Mouse (Mus musculus) cerebellum, adult 11-12 months (tissue): Measurements from ENCODE around the gene Gdf15.

Source experiments
- DNase-seq: peaks from one replicate; pipeline ENCODE4 v3.0.0; 2022

The Gdf15 gene

GRCm38 (mm10) chr8:70632346-70632892 lies at the start of gene Gdf15:
Gene Gdf15 (minus strand): TSS chr8:70632456.
- no peak for DNase-seq

GRCm38 (mm10) chr8:70681410-70681809 lies 49.2 kb upstream of the Gdf15 start:
- no peak for DNase-seq

- DNase-seq, result no peak
Observed at GRCm38 (mm10) chr8:70680039-70680438, 47.8 kb upstream of the Gdf15 start.

GRCm38 (mm10) chr8:70679404-70679803 lies 47.1 kb upstream of the Gdf15 start:
- DNase-seq, result no peak

DNA sequence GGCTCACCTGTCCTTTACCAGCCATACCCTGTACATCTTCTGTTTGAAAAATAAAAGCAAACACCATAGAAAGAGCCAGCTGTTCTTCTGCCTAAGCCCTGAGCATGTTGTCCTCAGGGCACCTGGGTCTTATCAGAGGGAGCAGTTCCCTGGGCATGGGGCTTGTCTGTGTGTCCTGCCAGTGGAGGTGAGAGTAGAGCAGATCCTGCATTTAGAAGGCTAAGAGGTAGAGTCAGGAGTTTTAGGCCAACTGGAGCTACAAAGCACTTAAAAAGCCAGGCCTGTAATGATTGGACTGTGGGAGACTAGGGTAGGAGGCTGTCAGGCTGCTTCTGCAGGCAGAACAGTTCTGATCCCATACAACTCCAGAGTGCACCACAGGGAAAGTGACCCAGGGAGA lies 46.4 kb upstream of the Gdf15 start:
- DNase-seq, result no peak

DNA sequence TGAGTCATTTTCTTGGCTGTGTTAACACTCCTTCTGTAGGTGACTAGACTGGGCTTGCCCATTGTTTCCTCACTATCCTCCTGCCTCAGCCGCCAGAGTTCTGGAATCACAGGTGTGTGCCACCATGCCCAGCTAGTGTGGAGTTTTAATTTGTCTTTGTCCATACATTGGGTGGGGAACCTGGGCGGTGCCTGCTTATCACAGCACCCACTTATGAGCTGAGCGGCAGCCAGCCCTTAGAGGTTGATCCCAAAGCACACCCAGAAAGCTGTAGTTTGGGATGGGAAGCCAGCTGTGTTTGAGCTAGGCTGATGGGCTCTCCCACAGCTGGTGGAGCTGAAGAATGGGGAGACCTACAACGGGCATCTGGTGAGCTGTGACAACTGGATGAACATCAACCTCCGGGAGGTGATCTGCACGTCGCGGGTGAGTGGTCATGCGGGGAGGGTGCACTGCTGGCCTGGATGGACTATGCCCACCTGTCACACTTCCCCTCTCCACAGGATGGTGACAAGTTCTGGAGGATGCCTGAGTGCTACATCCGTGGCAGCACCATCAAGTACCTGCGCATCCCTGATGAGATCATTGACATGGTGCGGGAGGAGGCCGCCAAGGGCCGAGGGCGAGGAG lies 45.3 kb upstream of the Gdf15 start:
- no peak for DNase-seq

DNA sequence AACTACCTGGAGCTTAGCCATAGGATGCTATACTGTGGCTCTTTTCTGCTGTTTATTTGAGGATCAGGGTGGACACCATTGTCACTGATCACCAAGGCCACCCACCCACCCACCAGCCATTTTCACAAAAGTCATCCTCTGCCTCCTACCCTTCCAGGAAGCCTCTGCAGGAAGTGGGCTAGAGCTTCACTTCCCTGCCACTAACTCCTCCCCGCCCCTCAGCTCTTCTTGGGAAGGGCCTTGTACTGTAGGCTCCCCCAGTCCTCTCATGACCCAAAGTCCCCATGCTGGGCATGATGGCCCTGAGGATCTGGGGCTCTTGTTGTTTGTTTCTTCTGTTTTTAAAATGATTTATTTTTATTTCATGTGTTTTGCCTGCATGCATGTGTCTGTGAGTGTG lies 43.1 kb upstream of the Gdf15 start:
- no peak for DNase-seq

GRCm38 (mm10) chr8:70674716-70675115 lies 42.5 kb upstream of the Gdf15 start:
- DNase-seq, result peak; percentile 57

- DNase-seq, result peak; percentile 59
Observed at GRCm38 (mm10) chr8:70674109-70674508, 41.9 kb upstream of the Gdf15 start.

- peak; percentile 98 for DNase-seq
Observed at GRCm38 (mm10) chr8:70673079-70673856, 41.0 kb upstream of the Gdf15 start, which contains the start of gene Lsm4. Gene Lsm4 (plus strand): TSS chr8:70673248.

GRCm38 (mm10) chr8:70672325-70673078 lies 40.2 kb upstream of the Gdf15 start:
- no peak for DNase-seq

- peak; percentile 51 for DNase-seq
Observed at GRCm38 (mm10) chr8:70671615-70672324, 39.5 kb upstream of the Gdf15 start.

GRCm38 (mm10) chr8:70667071-70667470 lies 34.8 kb upstream of the Gdf15 start:
- DNase-seq, result no peak

- DNase-seq, result no peak
Observed at GRCm38 (mm10) chr8:70665599-70665998, 33.3 kb upstream of the Gdf15 start.

GRCm38 (mm10) chr8:70664631-70665030 lies 32.4 kb upstream of the Gdf15 start:
- DNase-seq, result no peak

GRCm38 (mm10) chr8:70663691-70664090 lies 31.4 kb upstream of the Gdf15 start:
- DNase-seq, result no peak

DNA sequence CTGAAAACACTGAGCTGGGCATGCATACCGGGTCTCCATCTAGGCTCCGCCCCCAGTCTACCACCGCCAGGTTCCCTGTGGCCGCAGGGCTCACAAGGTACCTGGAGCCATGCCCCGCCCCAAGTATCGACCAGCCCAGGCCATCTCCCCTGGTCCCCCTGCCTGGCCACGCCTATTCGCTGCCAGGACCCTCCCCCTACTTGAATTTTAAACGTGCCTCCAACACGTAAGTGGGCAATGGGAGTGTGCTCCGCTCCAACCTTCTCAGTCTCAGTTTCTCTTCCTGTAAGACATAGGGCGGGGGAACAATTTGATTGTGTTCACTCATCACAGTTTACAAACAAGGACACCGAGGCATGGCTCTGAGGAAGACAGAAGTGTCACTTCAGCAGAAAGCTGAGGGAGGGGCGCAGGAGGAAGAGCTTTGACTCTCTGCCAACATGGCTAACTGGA lies 28.0 kb upstream of the Gdf15 start, which contains the start of gene Pgpep1:
Gene Pgpep1 (minus strand): TSS at position 116 of the 453 bp plus-strand sequence.
- peak; percentile 49 for DNase-seq

GRCm38 (mm10) chr8:70659604-70660272 lies 27.5 kb upstream of the Gdf15 start:
- peak; percentile 63 for DNase-seq

GRCm38 (mm10) chr8:70658897-70659603 lies 26.8 kb upstream of the Gdf15 start:
- peak; percentile 34 for DNase-seq

GRCm38 (mm10) chr8:70657739-70658138 lies 25.5 kb upstream of the Gdf15 start:
- DNase-seq, result no peak

GRCm38 (mm10) chr8:70657214-70657613 lies 25.0 kb upstream of the Gdf15 start:
- no peak for DNase-seq
